Mouse (Mus musculus) E14TG2a.4 (cell line): ENCODE data around the gene Kif1b.

ENCODE experiments used
- H3K27me3 ChIP-seq: 2 replicates; pipeline ENCODE4 v1.6.1; 2014; ENCODE audit warnings: low read length, control low read depth; ENCODE audit not compliant: insufficient read depth
- H3K36me3 ChIP-seq: 2 replicates; pipeline ENCODE4 v1.6.1; 2014; ENCODE audit warnings: low read length, control low read depth; ENCODE audit not compliant: insufficient read depth
- H3K4me1 ChIP-seq: replicated peaks from 2 replicates; pipeline ENCODE4 v1.6.1; 2014; ENCODE audit warnings: low read depth, low read length, control low read depth
- H3K4me3 ChIP-seq: replicated peaks from 2 replicates; pipeline ENCODE4 v1.5.1; 2014; ENCODE audit warnings: mild to moderate bottlenecking, low read length
- H3K9me3 ChIP-seq: 2 replicates; pipeline ENCODE4 v1.6.1; 2014; ENCODE audit warnings: low read length, control low read depth
- CTCF ChIP-seq: conservative IDR thresholded peaks from 2 replicates; pipeline ENCODE4 v1.5.1; 2014; ENCODE audit warnings: low read length
- NANOG ChIP-seq: IDR thresholded peaks from 2 replicates; pipeline ENCODE4 v1.6.1; 2014; ENCODE audit warnings: borderline replicate concordance, low read length, mixed read lengths
- POU5F1 ChIP-seq: IDR thresholded peaks from 2 replicates; pipeline ENCODE4 v1.6.1; 2014; ENCODE audit warnings: low read length, borderline replicate concordance

The Kif1b gene

DNA sequence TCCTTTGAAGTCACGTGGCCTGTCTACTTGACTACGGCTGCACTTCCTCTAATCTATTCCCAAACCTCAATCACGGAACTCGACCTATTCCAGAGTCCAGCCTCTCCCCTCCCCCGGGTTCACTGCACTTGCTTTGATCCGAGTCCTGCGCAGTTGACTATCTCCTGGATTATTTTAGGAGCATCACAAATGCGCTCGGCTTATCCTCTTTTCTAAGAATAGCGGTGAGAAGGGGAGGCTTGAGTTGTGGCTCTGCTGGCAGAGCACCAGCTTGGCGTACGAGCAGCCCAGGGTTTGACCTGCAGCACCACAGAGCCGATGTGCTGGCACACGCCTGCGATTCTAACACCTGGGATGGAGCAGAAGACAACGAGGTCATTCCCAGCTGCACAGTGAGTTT is 16.2 kb upstream of the Kif1b start:
- Histone ChIP-seq H3K36me3 (peaks cover 15% of the 10 kb centered on the region), H3K27me3 (no peaks in the 10 kb centered on the region), H3K4me3 (no peak overlapping the region), H3K9me3 (no peaks in the 10 kb centered on the region), H3K4me1 (no peaks in the 10 kb centered on the region; the same call in 1 of the 2 replicates)
- no peak for TF ChIP-seq POU5F1
- TF ChIP-seq CTCF, result no peak
- no peak for TF ChIP-seq NANOG

DNA sequence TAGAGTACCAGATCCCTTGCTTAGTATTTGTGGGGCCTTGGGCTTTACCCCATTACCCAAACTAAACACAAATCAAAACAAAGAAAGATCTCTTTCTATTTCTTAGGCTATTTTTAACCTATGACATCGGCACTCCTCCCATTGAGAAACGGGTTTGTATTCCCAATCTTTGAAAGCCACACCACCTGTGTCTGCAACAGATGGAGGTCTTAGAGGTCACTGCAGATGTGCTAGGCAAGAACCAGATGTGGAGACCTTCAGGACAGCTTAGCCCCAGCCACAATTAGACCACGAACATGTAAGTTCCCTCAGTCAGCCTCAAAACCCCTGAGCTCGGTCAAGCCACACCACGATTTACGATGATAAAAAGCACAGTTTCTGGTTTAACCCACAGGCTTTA is 15.2 kb upstream of the Kif1b start:
- H3K4me1 ChIP-seq, result no peaks in the 10 kb centered on the region; the same call in 1 of the 2 replicates
- no peaks in the 10 kb centered on the region for H3K27me3 ChIP-seq
- no peak overlapping the region for H3K4me3 ChIP-seq
- H3K9me3 ChIP-seq, result no peaks in the 10 kb centered on the region
- peaks cover 7% of the 10 kb centered on the region for H3K36me3 ChIP-seq
- TF ChIP-seq NANOG (no peak), POU5F1 (no peak), CTCF (no peak)

DNA sequence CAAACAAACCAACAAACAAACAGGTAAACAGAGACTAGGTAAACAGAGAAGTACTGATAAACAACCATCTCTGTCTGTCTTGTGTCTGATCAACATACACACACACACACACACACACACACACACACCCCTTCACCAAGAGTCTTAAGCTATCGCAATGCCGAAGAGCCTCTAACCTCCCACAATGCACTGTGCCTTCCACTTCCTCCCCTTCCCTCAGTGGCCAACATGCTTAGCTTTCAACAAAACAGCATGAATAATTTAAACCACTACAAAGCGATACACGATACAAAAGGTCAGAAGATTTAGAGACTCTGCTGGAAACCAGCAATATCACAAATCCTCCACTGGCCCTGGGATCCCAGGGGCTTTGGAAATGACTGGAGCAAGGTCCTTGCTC is 14.8 kb upstream of the Kif1b start:
- Histone ChIP-seq H3K36me3 (peaks cover 3% of the 10 kb centered on the region), H3K9me3 (no peaks in the 10 kb centered on the region), H3K4me1 (no peaks in the 10 kb centered on the region; the same call in 1 of the 2 replicates), H3K4me3 (no peak overlapping the region), H3K27me3 (no peaks in the 10 kb centered on the region; the same call in 1 of the 2 replicates)
- no peak for TF ChIP-seq NANOG
- no peak for TF ChIP-seq CTCF
- no peak for TF ChIP-seq POU5F1

DNA sequence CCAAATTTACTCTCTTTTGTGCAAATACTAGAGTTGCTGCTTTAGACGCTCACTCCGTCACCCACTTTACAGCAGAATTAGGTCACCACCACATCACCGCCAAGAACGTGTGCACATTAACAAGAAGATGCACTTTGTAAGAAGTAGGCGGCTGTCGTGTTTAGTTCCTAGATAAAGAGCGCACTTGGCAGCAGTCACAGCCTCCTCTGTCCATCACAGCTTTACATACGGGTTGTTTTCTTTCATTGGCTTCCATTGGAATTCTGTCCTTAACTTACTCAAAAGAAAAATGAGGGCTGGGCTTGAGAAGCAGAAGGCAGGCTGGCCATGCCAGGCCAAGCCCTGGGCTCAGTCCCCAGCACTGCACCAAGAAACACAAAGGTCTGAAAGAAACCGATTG is 11.6 kb upstream of the Kif1b start:
- H3K9me3 ChIP-seq, result no peaks in the 10 kb centered on the region
- H3K36me3 ChIP-seq, result no peaks in the 10 kb centered on the region
- no peaks in the 10 kb centered on the region; the same call in 1 of the 2 replicates for H3K27me3 ChIP-seq
- no peak overlapping the region for H3K4me3 ChIP-seq
- H3K4me1 ChIP-seq, result no peaks in the 10 kb centered on the region; the same call in 1 of the 2 replicates
- TF ChIP-seq NANOG (no peak), CTCF (no peak), POU5F1 (no peak)

DNA sequence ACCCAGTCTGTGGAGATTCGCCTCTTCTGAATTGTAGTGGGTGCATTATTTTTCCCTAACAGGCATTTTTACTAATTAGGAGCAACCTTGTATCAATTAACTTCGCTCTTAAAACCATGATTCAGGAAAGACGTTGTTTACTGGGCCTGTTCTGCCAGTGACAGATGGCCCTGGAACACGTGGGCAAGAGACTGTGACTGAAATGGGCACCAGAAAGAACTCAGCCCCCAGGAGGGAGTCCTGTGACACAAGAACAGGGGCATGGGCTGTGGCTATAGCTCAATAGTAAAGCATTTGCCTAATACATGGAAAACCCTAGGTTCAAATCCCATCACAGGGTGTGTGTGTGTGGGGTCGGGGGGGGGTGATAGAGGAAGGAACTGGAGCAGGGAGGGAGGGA is 9.9 kb upstream of the Kif1b start:
- Histone ChIP-seq H3K27me3 (no peaks in the 10 kb centered on the region; the same call in 1 of the 2 replicates), H3K36me3 (no peaks in the 10 kb centered on the region), H3K4me1 (no peaks in the 10 kb centered on the region; the same call in 1 of the 2 replicates), H3K9me3 (no peaks in the 10 kb centered on the region), H3K4me3 (no peak overlapping the region)
- TF ChIP-seq NANOG, result no peak
- no peak for TF ChIP-seq CTCF

DNA sequence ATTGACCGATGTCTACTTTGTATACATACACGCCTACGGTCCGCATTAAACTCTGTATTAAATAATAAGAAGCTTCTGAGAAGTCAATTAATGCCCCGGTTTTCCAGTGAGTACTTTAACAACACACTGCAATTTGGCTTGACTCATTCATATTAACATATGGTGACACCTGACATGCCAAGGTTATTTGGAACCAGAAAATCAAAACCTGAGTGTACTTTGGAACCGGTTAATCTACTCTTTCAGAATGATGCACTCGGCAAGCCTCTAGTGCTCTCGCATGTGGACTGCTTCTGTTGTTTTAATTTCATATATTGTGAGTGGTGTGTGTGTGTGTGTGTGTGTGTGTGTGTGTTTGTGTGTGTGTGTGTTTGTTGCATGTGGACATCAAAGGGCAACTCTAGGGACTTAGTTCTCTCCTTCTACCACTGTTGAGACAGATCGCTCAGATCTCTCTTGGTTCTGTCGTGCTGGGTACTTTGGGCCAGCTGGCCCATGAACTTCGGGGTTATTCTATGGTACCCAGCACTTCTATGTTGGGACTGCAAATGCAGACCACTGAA is 6.9 kb upstream of the Kif1b start:
- H3K4me3 ChIP-seq, result no peak overlapping the region
- no peaks in the 10 kb centered on the region; the same call in 1 of the 2 replicates for H3K4me1 ChIP-seq
- peaks cover 2% of the 10 kb centered on the region for H3K27me3 ChIP-seq
- H3K9me3 ChIP-seq, result no peaks in the 10 kb centered on the region
- TF ChIP-seq NANOG (no peak), CTCF (no peak), POU5F1 (no peak)
- H3K36me3 ChIP-seq, result no peaks in the 10 kb centered on the region

DNA sequence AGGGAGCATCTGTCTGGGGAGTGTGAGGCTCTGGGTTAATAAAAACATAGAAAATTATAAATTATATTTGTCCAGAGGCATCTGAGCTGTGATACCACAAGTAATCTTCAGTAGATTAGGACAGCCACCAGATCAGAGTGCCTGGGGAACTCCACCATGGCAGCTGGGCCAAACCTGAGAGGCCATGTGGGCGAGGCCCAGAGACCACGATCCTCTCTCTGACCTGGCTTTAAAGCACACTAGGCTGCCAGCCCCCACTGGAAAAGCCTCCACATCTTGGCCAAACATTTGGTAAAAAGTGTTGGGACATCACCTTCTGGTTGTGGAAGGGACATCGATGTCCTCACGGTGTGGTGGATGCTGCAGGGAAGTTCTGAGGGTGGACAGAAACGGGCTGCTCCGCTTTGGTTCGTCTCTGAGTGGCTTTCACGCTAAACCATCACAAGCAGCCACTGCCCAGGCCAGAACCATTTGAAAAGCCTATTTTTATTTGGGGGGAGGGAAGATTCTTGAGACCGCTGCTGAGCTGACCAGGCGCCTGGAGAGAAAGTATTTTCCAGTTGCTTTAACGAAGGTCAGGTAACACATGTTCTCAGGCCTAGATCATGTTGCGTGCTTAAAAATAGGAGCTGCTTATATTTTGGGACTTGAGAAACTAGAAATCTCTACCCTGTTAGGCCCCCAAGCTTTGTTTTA is 6.2 kb upstream of the Kif1b start:
- Histone ChIP-seq H3K4me3 (no peak overlapping the region), H3K27me3 (peaks cover 8% of the 10 kb centered on the region), H3K9me3 (no peaks in the 10 kb centered on the region), H3K4me1 (peaks cover under 1% of the 10 kb centered on the region; the same call in 1 of the 2 replicates), H3K36me3 (no peaks in the 10 kb centered on the region)
- TF ChIP-seq NANOG (no peak), CTCF (no peak), POU5F1 (no peak)

DNA sequence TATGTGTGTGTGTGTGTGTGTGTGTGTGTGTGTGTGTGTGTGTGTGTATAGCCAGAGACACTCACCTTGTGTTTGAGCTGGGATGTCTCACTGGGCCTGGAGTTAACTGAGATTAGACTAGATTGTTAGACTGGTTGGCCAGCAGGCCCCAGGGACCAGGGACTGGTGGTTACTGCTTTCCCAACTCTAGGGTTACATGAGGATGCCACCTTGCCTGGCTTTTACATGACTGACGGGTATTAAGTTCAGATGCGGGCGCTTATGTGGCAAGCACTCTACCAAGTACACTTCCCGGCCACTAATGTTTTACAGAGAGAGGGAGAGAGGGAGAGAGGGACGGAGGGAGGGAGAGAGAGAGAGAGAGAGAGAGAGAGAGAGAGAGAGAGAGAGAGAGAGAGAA is 4.5 kb upstream of the Kif1b start:
- Histone ChIP-seq H3K36me3 (no peaks in the 10 kb centered on the region), H3K4me3 (no peak overlapping the region), H3K27me3 (peaks cover 8% of the 10 kb centered on the region), H3K9me3 (no peaks in the 10 kb centered on the region), H3K4me1 (peaks cover 7% of the 10 kb centered on the region; the same call in 1 of the 2 replicates)
- TF ChIP-seq NANOG, result no peak
- TF ChIP-seq POU5F1, result no peak
- no peak for TF ChIP-seq CTCF

DNA sequence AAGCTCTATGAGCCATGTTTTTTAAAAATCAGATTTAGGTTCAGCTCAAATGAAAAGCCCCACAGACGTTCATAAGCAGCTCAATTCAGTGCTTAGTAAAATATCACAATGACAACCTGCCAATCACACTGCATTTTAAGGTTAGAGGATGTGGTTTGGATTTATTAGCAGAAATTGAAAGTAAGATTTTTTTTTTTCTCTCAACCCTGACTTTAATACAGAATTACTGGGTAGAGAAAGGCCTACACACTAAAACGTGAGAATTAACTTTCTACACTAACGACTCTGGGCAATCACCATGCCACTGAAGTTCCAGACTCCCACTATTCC is 963 bp upstream of the Kif1b start:
- Histone ChIP-seq H3K4me1 (peaks cover 18% of the 10 kb centered on the region), H3K9me3 (no peaks in the 10 kb centered on the region), H3K4me3 (peak overlapping the region; percentile 93), H3K36me3 (no peaks in the 10 kb centered on the region), H3K27me3 (peaks cover 17% of the 10 kb centered on the region)
- TF ChIP-seq NANOG (no peak), POU5F1 (no peak), CTCF (no peak)
